Mouse (Mus musculus) adrenal gland, adult 2 months (tissue): Measurements from ENCODE around the gene Myg1. TPM values are rescaled to one million over a fixed set of nuclear protein-coding genes. Genes with fewer than 3 reads are reported as not detected.
"Not testable (repeated sequence)": the region's sequence is repeated elsewhere in the genome, so short reads cannot be mapped to it uniquely, and the experiment has no call there.

ENCODE experiments used
- DNase-seq: peaks from one replicate; pipeline ENCODE4 v3.0.0; 2021
- long read RNA-seq: library from polyadenylated mRNA; stranded (forward); transcript quantifications from one replicate; pipeline ENCODE4 v2.0.0, GENCODE M21; 2021
- polyA plus RNA-seq: library from polyadenylated mRNA; depleted of rRNA; stranded (reverse); fragments of >200 nt; gene quantifications from 2 replicates; pipeline ENCODE4 v1.2.3, GENCODE M21; 2012; rRNA removed
- total RNA-seq, 2 experiments: library from RNA; stranded (reverse); gene quantifications; 2 replicates each; pipeline ENCODE4 v1.2.3; 2021

Myg1 gene
- 10 to 100 TPM; 54.1 to 60.3 TPM for total RNA-seq
- polyA plus RNA-seq, result 73.3 and 77.5 TPM in 2 replicates
- long read RNA-seq, transcript Myg1-202 (7 exons, 1,480 nt), result major isoform, 41 of 48 reads
- long read RNA-seq, partial matches to known transcripts, result 5 of 48 reads
- long read RNA-seq, other reads (novel, unspliced or antisense), result 1 of 48 reads

DNA sequence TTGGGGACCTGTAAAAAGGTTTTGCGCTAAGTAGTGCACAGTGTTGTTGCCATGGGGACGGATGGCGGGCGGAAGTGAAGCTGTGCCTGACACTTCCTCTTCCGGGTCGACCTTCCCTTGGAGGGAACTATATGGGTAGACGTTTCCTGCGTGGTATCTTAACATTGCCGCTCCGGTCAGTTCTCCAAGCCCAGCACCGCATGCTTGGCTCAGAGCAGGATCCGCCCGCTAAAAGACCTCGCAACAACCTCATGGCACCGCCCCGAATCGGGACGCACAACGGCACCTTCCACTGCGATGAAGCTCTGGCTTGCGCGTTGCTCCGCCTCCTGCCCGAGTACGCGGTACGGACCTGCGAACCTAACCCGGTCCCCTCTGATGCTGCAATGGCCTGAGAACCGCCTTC lies at the start of gene Myg1:
Myg1 (plus strand) TSS at position 100 of the 406 bp plus-strand sequence.
- peak; percentile 89 for DNase-seq

DNA sequence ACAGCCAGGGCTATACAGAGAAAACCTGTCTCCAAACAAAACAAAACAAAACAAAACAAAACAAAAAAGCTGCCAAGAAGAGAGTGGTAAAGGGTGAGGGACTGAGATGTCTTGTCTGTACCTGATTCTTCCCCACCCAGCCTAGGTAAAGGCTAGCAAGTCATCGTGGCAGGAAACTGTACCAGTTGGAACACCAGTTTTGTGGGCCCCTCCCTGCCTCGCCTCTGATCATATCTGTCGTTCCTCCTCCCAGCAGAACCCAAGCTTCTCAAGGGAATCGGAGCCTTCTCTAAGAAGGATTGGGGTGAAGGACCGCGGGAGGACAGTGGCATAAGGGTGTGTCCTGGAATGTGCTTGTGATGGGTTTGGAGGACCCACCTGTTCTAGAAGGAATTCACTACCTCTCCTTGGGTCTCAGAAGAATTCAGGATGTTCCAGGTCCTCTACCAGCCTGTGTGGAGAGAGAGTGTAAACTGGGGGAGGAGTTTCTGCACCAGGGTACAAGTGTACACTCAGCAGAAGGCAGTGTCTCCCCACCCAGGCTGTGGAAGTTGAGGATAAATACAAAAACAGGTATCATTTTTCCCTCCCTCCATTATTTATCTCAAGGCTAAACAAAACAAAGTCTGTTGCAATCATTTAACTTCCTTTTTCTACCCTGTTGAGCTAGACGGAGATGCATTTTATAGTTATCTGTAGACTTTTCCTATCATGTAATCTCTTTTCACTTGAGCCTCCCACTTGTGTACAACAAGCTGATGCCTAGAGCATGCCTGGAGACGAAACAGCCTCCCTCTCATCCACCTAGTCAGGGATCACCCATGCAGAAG lies 48.8 kb upstream of the Myg1 start:
- DNase-seq, result no peak

DNA sequence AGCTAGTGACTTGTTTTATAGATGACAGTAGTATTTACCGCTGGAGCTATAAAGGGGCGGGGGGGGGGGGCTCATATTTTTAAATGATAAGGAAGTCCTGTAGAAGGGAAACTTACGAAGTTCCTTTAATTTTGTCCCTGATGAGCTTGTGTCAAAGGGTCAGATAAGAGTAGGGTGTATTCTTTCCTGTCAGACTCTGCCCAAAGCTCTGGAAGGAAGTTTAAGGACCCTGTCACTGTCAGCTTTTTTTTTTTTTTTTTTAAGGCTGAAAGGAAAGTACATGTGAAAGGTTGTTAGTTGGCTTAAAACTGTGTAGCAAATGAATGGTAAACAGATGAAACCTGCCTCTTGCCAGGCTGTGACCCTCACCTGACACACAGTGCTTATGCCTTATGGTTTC lies 47.9 kb upstream of the Myg1 start:
- DNase-seq, result no peak

DNA sequence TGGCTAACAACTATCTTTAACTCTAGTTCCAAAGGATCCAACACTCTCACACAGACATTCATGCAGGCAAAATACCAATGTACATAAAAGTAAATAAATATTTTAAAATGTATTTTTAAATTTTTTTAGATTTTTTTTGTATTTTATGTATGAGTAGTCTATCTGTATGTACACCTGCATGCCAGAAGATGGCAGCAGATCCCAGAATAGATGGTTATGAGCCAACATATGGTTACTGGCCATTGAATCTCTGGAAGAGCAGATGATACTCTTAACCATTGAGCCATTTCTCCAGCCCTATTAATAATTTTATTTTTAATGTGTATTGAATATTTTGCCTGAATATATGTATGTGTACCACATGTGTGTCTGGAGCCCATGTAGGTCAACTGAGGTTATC lies 44.1 kb upstream of the Myg1 start:
- DNase-seq, result peak; percentile 25

DNA sequence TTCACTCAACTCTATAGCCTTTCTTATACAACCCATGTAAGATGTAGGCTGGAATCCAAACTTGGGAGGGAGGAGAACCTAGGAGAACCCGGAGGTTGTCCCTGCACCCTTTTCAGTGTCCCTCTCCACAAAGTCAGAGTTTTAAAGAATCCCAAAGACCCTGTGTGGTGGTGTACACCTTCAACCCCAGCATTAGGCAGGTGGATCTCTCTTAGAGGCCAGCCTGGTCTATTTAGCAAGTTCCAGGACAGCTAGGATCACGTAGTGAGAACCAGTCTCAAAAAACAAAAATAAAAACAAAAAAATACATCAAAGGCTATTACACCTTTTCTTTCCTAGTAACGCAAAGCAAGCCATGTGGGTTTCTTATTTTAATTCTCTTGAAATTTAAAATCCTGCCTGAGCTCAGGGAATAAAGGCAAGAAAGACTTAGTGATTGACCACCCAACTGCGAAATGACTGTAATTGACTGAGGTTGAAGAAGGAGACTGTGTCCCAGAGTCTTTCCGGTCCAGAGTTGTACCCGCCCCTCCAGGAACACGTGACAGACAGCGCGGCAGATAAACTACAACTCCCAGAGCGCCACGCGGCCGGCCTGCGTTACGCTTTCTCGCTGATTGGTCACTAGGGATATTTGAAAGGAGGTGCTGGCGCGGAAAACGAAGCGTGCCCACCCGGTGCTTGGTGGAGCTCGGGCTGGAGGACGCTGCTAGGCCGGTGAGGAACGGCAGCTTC lies 35.7 kb upstream of the Myg1 start, which contains the start of gene Espl1:
Espl1 (plus strand) TSS at position 634 of the 735 bp plus-strand sequence.
- DNase-seq, result peak; percentile 93

DNA sequence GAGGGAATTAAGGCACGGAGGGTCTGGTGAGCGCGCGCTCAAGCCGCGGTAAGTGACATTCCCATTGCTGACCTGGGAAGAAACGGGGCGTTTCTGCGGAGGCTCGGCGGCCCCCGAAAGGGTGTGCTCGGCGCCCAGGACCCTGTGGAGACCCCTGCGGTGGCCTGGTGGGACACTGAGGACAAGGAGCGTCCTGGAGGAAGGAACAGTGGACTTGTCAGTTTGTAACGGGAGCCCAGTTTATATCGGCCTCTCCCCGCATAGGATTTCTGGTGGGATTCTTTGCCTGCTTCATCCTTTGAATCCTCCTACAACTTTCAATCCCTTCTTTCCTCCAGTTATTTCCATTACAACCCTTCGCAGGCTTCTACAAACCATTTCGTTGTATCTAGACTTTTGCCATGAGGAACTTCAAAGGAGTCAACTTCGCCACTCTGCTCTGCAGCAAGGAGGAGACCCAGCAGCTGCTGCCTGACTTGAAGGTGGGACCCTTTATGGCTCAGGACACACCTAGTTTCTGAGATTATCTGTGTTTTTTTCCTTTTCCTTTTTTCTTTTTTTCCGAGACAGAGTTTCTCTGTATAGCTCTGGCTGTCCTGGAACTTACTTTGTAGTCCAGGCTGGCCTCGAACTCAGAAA lies 35.0 kb upstream of the Myg1 start:
- no peak for DNase-seq

DNA sequence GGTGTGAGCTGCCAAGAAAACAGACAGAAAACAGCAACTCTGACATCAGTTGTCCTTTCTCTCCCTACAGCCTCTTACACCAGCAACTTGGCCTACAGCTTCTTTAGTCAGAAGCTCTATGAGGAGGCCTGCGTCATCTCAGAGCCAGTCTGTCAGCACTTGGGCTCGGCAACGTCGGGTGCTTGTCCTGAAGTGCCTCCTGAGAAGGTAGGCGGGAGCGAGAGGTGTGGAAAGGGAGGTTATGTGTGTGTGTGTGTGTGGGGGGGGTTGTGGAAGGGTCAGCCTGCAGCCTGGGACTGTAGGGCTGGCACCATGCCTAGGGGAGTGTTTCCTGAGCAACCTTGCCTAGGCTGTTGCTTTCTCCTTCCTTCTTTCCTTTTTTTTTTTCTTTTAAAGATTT lies 29.0 kb upstream of the Myg1 start:
- no peak for DNase-seq

DNA sequence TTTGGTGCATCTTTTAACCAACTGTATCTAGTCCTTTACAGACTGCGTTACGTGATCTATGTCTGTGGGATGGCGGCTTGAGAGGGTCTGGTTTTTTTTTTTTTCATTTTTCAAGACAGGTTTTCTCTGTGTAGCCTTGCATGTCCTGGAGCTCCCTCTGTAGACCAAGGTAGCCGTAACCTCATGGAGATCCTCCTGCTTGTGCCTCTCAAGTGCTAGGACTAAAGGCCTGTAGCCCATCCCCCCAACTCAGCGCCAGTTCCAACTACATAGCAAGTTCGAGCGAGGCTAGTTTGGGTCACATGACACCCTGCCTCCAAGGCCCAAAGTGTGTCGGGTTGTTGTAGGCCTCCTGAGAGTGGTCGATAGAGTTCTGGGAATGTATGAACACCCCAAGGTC lies 22.8 kb upstream of the Myg1 start:
- DNase-seq, result no peak

DNA sequence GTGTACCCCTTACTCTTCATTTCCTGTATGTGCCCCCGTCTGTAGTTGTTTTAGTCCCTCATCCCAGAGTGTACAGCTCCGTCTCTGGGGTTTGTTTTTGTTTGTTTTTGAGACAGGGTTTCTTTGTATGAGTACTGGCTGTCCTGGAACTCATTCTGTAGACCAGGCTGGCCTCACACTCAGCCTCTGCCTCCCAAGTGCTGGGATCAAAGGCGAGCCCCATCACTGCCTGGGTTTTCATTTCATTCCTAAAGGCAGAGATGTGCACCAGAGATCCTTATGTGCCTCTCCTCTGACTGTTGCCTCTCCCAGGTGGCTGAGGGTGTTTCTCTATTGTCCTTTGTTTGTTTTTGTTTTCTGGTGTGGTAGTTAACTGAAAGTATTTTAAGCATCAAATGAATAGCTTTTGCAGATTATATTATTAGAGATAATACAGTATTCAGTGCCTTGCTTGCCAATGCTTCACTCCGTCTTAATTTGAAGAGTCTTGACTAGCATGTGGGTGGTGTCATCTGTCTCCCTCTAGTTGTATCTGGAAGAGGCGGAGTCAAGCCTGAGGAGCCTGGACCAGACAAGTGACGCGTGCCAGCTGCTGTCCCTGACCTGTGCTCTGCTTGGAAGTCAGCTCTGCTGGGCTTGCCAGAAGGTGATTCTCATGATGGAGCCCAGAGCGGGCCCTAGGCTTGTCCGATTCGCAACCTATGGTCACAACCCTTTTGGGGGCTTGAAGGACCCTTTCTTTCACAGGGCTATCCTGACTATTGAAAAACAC lies 21.2 kb upstream of the Myg1 start:
- peak; percentile 71 for DNase-seq

DNA sequence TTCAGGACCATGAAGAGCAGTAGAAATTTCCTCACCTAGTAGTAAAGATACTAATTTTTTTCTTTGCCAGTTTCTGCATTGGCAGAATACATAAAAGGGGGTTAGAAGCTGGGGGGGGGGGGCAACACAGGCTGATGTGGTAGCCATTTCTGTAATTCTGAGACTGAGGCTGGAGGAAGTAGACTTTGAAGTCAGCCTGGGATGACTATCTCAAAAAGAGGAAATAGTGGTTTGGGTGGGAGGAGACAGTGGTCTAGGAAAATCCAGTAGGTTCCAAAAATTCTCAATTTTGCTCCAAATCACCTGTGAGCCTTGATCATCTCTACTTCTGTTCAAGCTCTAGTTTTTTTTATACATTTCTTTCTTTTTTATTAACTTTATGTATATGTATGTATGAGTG lies 20.0 kb upstream of the Myg1 start:
- no peak for DNase-seq

DNA sequence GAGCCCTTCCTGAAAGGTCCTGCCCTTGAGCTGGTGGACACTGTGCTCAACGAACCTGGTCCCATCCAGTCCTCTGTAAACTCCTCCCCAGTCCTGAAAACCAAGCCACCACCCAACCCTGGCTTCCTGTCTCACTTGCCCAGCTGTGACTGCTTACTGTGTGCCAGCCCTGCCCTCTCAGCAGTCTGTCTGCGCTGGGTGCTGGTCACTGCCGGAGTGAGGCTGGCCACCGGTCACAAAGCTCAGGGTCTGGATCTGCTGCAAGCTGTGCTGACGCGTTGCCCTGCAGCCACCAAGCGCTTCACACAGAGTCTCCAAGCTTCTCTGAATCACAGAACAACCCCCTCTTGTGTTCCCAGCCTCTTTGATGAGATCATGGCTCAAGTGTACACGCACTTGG lies 16.2 kb upstream of the Myg1 start:
- no peak for DNase-seq

DNA sequence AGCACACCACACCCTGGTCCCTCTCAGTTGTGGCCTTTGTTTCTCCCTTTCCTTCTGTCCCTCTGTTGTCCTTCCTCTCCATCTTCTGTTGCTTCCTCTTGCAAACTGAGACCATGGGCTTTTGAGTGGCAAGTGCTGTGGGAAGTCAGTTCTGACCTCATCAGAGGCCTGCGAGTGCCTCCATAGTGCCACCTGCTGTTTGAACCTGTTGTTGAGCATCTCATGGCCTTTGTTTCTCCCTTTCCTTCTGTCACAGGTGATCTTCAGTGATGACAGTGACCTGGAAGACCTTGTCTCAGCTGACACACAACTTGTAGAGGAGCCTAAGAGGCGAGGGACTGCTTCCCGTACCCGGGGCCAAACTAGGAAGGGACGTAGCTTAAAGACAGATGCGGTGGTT lies 15.2 kb upstream of the Myg1 start:
- peak; percentile 65 for DNase-seq

DNA sequence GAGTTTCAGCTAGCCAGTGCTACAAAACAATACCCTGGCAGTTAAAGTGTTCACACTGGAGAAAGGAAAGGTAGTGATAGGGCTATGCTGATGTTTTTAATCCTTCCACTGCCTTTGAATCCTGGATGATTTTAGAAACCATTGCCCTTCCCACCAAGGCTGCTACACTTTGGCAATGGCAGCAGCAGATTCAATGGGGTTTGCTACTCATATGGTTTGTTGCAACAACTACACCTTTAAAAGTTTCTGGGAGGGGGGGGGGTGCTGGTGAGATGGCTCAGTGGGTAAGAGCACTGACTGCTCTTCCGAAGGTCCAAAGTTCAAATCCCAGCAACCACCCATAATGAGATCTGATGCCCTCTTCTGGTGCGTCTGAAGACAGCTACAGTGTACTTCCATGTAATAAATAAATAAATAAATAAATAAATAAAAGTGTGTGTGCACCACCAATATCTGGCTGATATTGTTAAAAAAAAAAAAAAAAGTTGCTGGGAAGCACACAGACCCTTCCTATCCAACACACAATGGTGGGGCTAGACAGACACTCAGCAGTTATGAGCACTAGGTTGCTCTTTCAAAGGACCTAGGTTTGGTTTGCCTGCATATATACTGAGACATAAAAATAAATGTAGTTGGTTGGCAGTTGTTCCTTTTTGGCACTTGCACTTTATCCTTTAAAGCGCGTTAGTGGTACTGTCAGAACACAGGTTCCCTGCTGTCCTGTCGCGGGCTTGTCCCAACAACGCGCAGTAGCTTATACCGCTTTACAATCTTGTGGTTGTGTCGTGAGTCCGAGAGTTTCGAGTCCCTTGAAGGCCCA lies 6.6 kb upstream of the Myg1 start:
- DNase-seq, result no peak

DNA sequence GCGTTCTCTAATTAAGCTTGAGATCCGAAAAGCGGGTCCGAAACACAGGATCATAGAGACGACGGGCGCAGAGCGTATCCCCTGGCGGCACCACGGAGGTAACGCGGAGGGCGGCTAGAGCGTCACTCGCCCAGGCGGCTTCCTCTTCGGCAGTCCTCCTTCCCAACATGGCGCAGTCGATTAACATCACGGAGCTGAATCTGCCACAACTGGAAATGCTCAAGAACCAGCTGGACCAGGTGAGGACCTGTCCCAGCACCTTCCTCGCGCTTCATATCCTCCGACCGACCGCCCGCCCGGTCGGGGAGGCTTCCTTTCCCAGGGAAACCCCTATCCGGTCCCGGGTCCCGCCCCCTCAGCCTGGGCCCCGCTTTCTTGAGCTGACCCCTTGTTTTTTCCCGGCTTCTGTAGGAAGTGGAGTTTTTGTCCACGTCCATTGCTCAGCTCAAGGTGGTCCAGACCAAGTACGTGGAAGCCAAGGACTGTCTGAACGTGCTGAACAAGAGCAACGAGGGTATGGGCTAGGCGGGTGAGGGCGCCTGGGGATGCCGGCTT lies 5.4 kb upstream of the Myg1 start, which contains the start of gene Pfdn5:
Pfdn5 (plus strand) TSS at position 95 of the 555 bp plus-strand sequence.
- DNase-seq, result peak; percentile 91

DNA sequence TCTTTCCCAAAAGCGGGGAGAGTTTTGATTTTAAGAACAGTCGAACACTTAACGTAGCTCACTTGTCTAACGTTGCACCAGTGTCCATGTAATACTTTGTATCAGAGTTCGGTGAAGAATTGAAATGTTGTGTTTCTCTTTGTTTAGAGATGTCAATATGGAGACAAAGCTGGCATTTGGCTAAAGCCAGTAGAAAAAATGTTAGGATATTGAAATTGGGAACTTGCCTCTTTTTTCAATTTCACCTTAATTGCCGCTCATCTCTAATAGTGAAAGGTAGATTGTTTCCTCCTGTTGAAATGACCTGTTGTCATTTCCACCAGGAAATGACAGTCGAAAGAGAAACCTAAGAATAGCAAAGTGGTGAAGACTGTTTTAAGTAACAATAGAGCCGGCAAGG lies 4.6 kb upstream of the Myg1 start:
- no peak for DNase-seq

DNA sequence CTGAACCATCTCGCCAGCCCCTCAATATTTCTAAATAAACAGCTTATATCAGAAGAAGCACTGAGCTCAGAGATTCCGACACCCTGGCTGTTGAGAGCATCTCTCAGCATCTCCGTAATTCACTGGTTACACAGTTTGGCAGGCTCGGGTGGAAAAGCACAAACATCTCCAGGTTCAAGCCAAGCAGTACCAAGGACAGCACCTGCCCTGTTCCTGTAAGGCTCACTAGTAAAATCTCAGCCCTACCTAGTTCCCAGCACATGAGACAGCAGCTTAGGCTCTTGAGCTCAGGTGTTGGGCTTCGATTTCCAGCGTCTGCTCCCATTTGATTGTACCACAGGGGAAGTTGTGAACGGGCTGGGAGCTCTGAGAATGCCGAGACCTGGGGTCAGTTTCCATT lies 3.7 kb downstream of the Myg1 start:
- DNase-seq, result no peak

DNA sequence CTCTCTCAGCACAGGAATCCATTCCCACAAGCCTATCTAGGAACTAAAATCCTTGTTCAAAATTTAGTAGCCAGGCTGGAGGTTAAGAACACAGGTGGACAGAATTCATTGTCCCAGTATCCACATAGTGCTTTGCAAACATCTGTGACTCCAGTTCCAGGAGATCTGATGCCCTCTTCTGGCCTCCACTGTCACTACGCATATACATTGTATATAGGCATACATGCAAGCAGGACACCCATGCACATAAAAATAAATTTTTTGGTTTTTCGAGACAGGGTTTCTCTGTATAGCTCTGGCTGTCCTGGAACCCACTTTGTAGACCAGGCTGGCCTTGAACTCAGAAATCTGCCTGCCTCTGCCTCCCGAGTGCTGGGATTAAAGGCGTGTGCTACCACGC lies 4.4 kb downstream of the Myg1 start:
- DNase-seq, result not testable (repeated sequence)

DNA sequence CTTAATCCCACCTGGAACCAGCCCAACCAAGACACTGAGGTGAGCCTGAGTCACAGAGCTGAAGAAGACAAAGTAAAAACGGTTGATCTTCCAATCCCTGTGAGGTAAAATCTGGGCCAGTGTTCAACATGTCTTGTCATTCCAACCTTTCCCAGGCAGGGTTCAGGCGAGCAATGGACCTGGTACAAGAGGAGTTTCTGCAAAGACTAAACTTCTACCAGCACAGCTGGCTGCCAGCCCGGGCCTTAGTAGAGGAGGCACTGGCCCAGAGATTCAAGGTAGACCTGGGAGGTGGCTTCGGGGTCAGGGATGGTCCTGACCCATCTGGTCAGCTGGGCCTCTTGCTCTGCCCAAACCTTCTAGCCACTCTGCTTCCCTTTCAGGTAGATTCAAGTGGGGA lies 5.4 kb downstream of the Myg1 start:
- no peak for DNase-seq

DNA sequence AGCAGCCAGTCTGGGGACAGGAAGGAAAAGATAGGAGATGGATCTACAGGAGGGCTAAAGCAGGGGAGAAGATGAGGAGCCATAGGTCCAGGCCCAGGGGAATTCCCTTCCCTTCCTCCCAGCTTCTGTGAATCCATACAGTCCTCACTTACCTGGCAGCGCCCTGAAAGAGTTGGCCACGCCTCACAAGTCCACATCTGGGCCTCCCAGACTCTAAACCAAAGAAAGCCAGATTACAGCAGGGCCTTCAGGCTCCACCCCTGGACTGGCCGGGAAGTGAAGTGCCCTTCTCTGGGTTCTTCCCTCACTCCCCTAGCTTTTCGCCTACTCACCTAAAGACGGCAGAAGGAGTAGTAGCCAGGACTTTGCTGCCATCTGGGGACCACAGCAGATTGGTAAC lies 8.1 kb downstream of the Myg1 start:
- no peak for DNase-seq

DNA sequence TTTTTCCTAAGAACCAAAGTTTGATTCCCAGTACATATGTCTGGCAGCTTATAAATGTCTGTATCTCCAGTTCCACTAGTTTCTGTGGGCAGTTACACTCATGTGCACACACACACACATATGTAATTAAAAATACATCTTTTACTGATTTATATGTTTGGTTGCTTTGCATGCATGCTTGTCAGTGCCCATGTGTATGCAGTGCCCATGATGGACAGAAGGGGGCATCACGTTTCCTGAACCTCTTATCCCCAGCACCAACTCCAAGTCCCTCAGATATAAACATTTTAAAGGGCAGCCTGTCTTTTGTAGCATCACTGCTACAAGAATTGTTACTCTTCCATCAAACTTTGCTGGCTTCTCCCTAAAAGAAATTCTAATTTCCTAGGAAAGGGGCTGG lies 10.1 kb downstream of the Myg1 start:
- peak; percentile 45 for DNase-seq

DNA sequence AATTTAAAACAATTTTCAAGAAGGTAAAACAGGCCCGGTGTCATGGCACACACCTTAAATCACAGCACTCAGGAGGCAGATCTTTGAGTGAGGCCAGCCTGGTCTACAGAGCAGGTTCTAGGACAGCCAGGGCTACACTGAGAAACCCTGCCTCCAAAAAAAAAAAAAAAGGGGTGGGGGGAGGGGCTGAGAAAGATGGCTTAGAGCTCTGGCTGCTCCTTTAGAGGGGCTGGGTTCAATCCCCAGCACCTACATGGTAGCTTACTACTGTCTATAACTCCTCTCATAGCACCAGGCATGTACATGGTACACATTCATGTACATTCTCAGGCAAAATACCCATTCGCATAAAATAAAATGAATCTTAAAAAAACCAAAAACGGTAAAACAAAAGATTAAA lies 13.0 kb downstream of the Myg1 start:
- DNase-seq, result no peak
